ENCODE assay signal across 32 mouse cellular contexts in the genomic region with DNA sequence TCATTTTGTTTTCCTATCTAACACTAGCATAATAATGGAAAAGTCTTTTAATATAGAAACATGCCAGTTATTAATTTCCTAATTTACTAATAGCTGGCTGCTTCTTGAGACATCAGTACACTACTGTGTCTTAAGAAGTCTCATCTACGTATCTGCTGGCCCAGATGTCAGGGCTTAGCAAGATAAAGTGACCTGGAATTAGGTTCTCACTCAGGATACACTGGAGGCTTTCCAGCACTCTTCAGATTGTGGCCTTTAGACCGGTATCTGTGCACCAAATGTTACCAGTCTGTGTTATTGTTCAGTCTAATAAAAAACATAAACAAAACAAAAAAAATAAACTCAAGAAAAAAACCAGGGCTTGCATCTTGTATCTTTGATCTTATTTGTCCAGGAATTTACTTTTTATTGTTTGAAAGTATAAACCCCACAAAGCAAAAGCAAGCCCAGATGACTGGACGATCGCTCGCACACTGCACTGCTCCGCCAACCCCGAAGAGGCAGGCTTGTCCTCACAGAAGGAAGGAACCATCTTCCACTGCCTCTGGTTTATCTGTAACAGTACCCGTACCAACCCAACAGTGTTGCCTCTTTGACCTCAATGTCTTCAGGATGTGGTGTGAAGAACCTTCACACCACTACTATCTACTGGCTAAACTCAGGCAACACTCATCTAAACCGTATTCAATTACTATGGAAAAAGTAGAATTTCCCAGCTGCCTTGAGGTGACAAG. TPM values are rescaled to one million over a fixed set of nuclear protein-coding genes. Genes with fewer than 3 reads are reported as not detected.
DNase-seq lines count a peak whose midpoint lies in the region; ATAC-seq lines count a peak whose summit lies in the region.
"Had no signal": no experiment of that assay in that cellular context is flagged by ENCODE, and none has a peak within 500 bp of the region (broad histone marks: within the 10 kb centered on the region; RNA-seq: fewer than 3 reads in every experiment).

No protein-coding gene starts in this region.

- DNase-seq in cerebellum, adult 9-10 months: peak; percentile 37
- no peak for DNase-seq in cerebellum, postnatal 25 days
- peak; percentile 34 for DNase-seq in 416B (ENCODE audit: low read depth)
- DNase-seq in right cerebral cortex, postnatal 36 days (ENCODE audit: low spot score in 2 of 2): no peak
- DNase-seq in kidney, adult 8-10 months: no peak
- DNase-seq: adrenal gland, adult 8-10 months; cerebellum, adult 9-11 months; heart, postnatal 14 days; kidney, adult 18-20 months; right cerebral cortex, postnatal 25 days; spleen, adult 18-20 months; thymus, postnatal 25 days had no signal

- ATAC-seq in inflammation-experienced regulatory T-cells, adult 6 months: peak; percentile 28
- peak; percentile 49; the same call in 1 of the 2 replicates for ATAC-seq in megakaryocyte progenitor cell, adult 5-6 weeks (replicated peaks; ENCODE audit: poor library complexity)
- ATAC-seq: forebrain, embryonic 16.5 days; midbrain, embryonic 16.5 days had no signal

RNA-seq across cellular contexts. Expression of a gene that starts 7.4 kb away (rescaled TPM):
- polyA plus RNA-seq in inflammation-experienced regulatory T-cells, adult 6 months (2017; shearing (Covaris generic)): 10 to 100 TPM; 17.2 to 20.0 (median 17.9) TPM
- total RNA-seq in megakaryocyte progenitor cell, adult 5-6 weeks (2015): 43.9 and 46.8 TPM in 2 replicates
- total RNA-seq in megakaryocyte progenitor cell, adult 5-6 weeks (2017): 36.8 and 39.2 TPM in 2 replicates

RNA-seq across cellular contexts. Expression of a gene that starts 21.9 kb away (rescaled TPM):
- 10 to 100 TPM; 21.5 to 37.7 (median 28.2) TPM for polyA plus RNA-seq in inflammation-experienced regulatory T-cells, adult 6 months (2017; shearing (Covaris generic))
- total RNA-seq in megakaryocyte progenitor cell, adult 5-6 weeks (2015): 25.7 and 28.7 TPM in 2 replicates
- total RNA-seq in megakaryocyte progenitor cell, adult 5-6 weeks (2017): 40.6 and 46.9 TPM in 2 replicates

RNA-seq across cellular contexts. Expression of a gene that starts 30.7 kb away (rescaled TPM):
- under 1 TPM in 1 of 3 experiments, not detected in 2; 0.49 TPM for polyA plus RNA-seq in inflammation-experienced regulatory T-cells, adult 6 months (2017; shearing (Covaris generic))
- 0.07 and 0.20 TPM in 2 replicates for total RNA-seq in megakaryocyte progenitor cell, adult 5-6 weeks (2015)
- total RNA-seq in megakaryocyte progenitor cell, adult 5-6 weeks (2017): 0.27 and 0.46 TPM in 2 replicates
- total RNA-seq: adrenal gland, postnatal 4 days; ES-E14; gastrocnemius, adult 8-10 months; gastrocnemius, postnatal 4 days; left cerebral cortex, adult 18-20 months; left cerebral cortex, postnatal 14 days had no signal
- polyA plus RNA-seq: erythroblast, embryonic 14.5 days; forebrain, embryonic 11.5 days; forebrain, embryonic 16.5 days; heart, embryonic 14.5 days; hindbrain, embryonic 10.5 days; hindbrain, embryonic 15.5 days; intestine, embryonic 14.5 days; kidney, postnatal 0 days; limb, embryonic 12.5 days; lung, embryonic 16.5 days; midbrain, embryonic 16.5 days; neural tube, embryonic 11.5 days had no signal

Comparison
In these comparisons a context has a peak if more than half of its experiments do, and no peak if none do; other contexts are left out.
1. DNase-seq: peak in cerebellum, adult 9-10 months (single experiment) and 416B (single experiment); none in cerebellum, postnatal 25 days (0 of 2), right cerebral cortex, postnatal 36 days (0 of 2) and kidney, adult 8-10 months (0 of 2).